Mouse (Mus musculus): ENCODE results near the gene Plrg1. TPM values are rescaled to one million over a fixed set of nuclear protein-coding genes. Genes with fewer than 3 reads are reported as not detected.

Gene Plrg1
- 90.8 and 94.0 TPM in 2 replicates for total RNA-seq (2014; rRNA removed)
- polyA plus RNA-seq (2015; fragmentation: Nextera tagmentation; extraction: Ambion mirVana), result 85.6 and 95.0 TPM in 2 replicates

DNA sequence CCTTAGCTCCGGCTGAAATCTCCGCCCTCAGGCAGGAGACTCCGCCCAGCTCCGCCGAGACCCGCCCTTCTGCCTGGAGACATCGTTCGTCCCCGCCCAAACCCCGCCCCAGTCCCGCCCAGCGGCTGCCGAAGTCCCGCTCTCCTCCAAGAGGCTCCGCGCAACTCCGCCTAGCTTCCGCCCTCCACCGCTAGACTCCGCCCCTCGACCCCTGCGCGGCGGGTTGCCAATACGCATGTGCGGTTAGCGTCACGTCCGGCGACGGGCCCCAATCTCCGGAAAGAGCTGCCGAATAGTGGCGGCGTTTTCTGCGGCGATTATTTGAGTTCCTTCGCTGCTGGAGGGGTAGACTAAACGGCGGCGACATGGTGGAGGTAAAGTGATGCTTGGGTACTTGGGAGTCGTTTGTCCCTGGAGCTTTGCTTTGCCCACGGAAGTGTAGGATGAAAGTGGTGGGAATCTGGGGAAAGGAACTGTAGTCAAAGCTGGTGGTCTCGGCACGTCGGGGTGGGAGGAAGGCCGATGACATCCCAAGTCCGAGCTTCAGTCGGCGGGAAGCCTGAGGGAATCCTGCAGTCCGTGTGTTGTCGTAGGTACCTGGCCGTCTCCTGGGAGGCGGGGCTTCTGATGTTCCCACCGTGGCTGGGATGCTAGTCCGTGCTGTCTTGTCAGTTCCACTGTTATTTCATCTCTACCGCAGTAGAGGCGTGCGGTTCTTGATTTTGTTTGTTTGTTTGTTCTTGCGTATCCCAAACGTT, at the start of gene Plrg1:
Plrg1 (plus strand) TSS at position 242 of the 758 bp plus-strand sequence.
- DNase-seq (peak; percentile 99), ATAC-seq (peak; percentile 99)
- no peaks in the 10 kb centered on the region for H3K9me3 ChIP-seq (ENCODE audit: low read length)
- H3K4me1 ChIP-seq (ENCODE audit: insufficient read depth), result peaks cover 8% of the 10 kb centered on the region
- H3K27me3 ChIP-seq (ENCODE audit: insufficient read depth, low read length), result no peaks in the 10 kb centered on the region
- H3K4me3 ChIP-seq (ENCODE audit: low read depth, low read length), result peak within 1 kb of the TSS; percentile 72
- H3K36me3 ChIP-seq (ENCODE audit: insufficient read depth), result peaks cover 25% of the 10 kb centered on the region
- 2% methylated on average over 61 of the region's 61 CpGs for WGBS
- peak within 1 kb of the TSS; percentile 77 for H3K4me2 ChIP-seq (ENCODE audit: low read depth)
- peak; percentile 50 for TF ChIP-seq CTCF (IDR thresholded peaks at IDR 0.05; ENCODE audit: low read depth)
- H3K27ac ChIP-seq (ENCODE audit: low read depth, low read length), result peak within 1 kb of the TSS; percentile 78
- peak within 1 kb of the TSS; percentile 74 for H3K9ac ChIP-seq

GRCm38 (mm10) chr3:83007557-83007956, 47.8 kb upstream of the Plrg1 start, which contains the start of gene Fgg:
Gene Fgg (plus strand): TSS chr3:83007724.
- H3K27ac ChIP-seq (ENCODE audit: low read depth, low read length), result no peak within 1 kb of the TSS
- 53% methylated on average over 7 of the region's 7 CpGs for WGBS
- no peak within 1 kb of the TSS for H3K9ac ChIP-seq
- ATAC-seq (no peak), DNase-seq (no peak)
- H3K27me3 ChIP-seq (ENCODE audit: insufficient read depth, low read length), result no peaks in the 10 kb centered on the region
- H3K9me3 ChIP-seq (ENCODE audit: low read length), result no peaks in the 10 kb centered on the region
- H3K4me2 ChIP-seq (ENCODE audit: low read depth), result no peak within 1 kb of the TSS
- TF ChIP-seq CTCF (IDR thresholded peaks at IDR 0.05; ENCODE audit: low read depth), result no peak
- H3K36me3 ChIP-seq (ENCODE audit: insufficient read depth), result no peaks in the 10 kb centered on the region
- no peak within 1 kb of the TSS for H3K4me3 ChIP-seq (ENCODE audit: low read depth, low read length)
- H3K4me1 ChIP-seq (ENCODE audit: insufficient read depth), result no peaks in the 10 kb centered on the region

DNA sequence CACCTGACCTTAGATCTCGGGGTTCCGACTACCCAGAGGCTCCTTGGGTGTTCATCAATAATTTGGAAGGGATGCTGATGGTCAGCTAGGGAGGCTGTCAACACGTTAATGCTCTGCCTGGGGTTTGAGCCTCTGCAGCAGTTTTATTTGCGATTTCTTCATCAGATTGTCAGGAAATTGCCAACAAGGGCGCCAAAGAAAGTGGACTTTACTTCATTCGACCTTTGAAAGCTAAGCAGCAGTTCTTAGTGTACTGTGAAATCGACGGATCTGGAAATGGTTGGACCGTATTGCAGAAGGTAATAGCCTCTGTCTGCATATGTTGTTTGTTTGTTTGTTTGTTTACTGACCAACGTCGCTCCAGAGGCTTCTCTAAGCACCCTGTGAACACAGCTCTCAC, 45.0 kb upstream of the Plrg1 start:
- H3K27me3 ChIP-seq (ENCODE audit: insufficient read depth, low read length), result no peaks in the 10 kb centered on the region
- ATAC-seq (no peak), DNase-seq (no peak)
- no peak for TF ChIP-seq CTCF (IDR thresholded peaks at IDR 0.05; ENCODE audit: low read depth)
- H3K4me1 ChIP-seq (ENCODE audit: insufficient read depth), result no peaks in the 10 kb centered on the region
- no peak overlapping the region for H3K4me3 ChIP-seq (ENCODE audit: low read depth, low read length)
- no peak overlapping the region for H3K4me2 ChIP-seq (ENCODE audit: low read depth)
- no peak overlapping the region for H3K9ac ChIP-seq
- no peaks in the 10 kb centered on the region for H3K36me3 ChIP-seq (ENCODE audit: insufficient read depth)
- no peaks in the 10 kb centered on the region for H3K9me3 ChIP-seq (ENCODE audit: low read length)
- WGBS, result 80% methylated on average over 11 of the region's 11 CpGs
- no peak overlapping the region for H3K27ac ChIP-seq (ENCODE audit: low read depth, low read length)

- no peaks in the 10 kb centered on the region for H3K4me1 ChIP-seq (ENCODE audit: insufficient read depth)
- no peak overlapping the region for H3K4me3 ChIP-seq (ENCODE audit: low read depth, low read length)
- no peak overlapping the region for H3K4me2 ChIP-seq (ENCODE audit: low read depth)
- no peak overlapping the region for H3K9ac ChIP-seq
- no peak overlapping the region for H3K27ac ChIP-seq (ENCODE audit: low read depth, low read length)
- no peak for ATAC-seq
- no peaks in the 10 kb centered on the region for H3K36me3 ChIP-seq (ENCODE audit: insufficient read depth)
- H3K9me3 ChIP-seq (ENCODE audit: low read length), result no peaks in the 10 kb centered on the region
- no peak for DNase-seq
- WGBS, result 94% methylated on average over 4 of the region's 4 CpGs
- no peaks in the 10 kb centered on the region for H3K27me3 ChIP-seq (ENCODE audit: insufficient read depth, low read length)
- no peak for TF ChIP-seq CTCF (IDR thresholded peaks at IDR 0.05; ENCODE audit: low read depth)
Observed at GRCm38 (mm10) chr3:83011136-83011535, 44.2 kb upstream of the Plrg1 start.

DNA sequence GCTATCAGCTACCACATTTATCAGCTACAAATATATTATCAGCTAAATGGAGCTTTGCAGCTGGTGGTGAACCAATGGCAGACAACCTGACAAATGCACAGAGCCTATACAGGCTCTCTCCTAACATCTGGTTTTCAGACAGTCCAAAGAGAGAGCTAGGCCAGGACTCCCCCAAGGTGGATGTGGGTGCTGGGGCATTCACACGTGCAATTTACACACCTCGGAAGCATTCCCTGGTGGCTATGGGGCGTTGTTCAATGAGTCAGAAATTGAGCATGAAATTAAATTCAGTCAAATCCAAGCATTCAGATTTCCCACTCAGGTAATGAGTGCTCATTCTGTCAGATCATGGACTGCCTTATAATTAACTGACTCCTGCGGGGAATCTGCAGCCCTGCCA, 43.8 kb upstream of the Plrg1 start:
- no peaks in the 10 kb centered on the region for H3K27me3 ChIP-seq (ENCODE audit: insufficient read depth, low read length)
- H3K36me3 ChIP-seq (ENCODE audit: insufficient read depth), result no peaks in the 10 kb centered on the region
- no peak overlapping the region for H3K4me2 ChIP-seq (ENCODE audit: low read depth)
- no peak overlapping the region for H3K4me3 ChIP-seq (ENCODE audit: low read depth, low read length)
- TF ChIP-seq CTCF (IDR thresholded peaks at IDR 0.05; ENCODE audit: low read depth), result no peak
- H3K27ac ChIP-seq (ENCODE audit: low read depth, low read length), result no peak overlapping the region
- no peak; the same call in 1 of the 2 replicates for ATAC-seq
- DNase-seq, result no peak
- H3K9ac ChIP-seq, result no peak overlapping the region
- no peaks in the 10 kb centered on the region for H3K9me3 ChIP-seq (ENCODE audit: low read length)
- H3K4me1 ChIP-seq (ENCODE audit: insufficient read depth), result no peaks in the 10 kb centered on the region
- WGBS, result 66% methylated on average over 4 of the region's 4 CpGs

- H3K27me3 ChIP-seq (ENCODE audit: insufficient read depth, low read length), result no peaks in the 10 kb centered on the region
- H3K9ac ChIP-seq, result no peak overlapping the region
- H3K36me3 ChIP-seq (ENCODE audit: insufficient read depth), result no peaks in the 10 kb centered on the region
- TF ChIP-seq CTCF (IDR thresholded peaks at IDR 0.05; ENCODE audit: low read depth), result no peak
- no peak overlapping the region for H3K27ac ChIP-seq (ENCODE audit: low read depth, low read length)
- no peaks in the 10 kb centered on the region for H3K9me3 ChIP-seq (ENCODE audit: low read length)
- 94% methylated on average over 19 of the region's 19 CpGs for WGBS
- no peak overlapping the region for H3K4me2 ChIP-seq (ENCODE audit: low read depth)
- H3K4me3 ChIP-seq (ENCODE audit: low read depth, low read length), result no peak overlapping the region
- H3K4me1 ChIP-seq (ENCODE audit: insufficient read depth), result no peaks in the 10 kb centered on the region
- no peak for ATAC-seq
- no peak for DNase-seq
Observed at GRCm38 (mm10) chr3:83012636-83013035, 42.7 kb upstream of the Plrg1 start.

- 89% methylated on average over 10 of the region's 10 CpGs for WGBS
- no peak for DNase-seq
- TF ChIP-seq CTCF (IDR thresholded peaks at IDR 0.05; ENCODE audit: low read depth), result no peak
- Histone ChIP-seq H3K4me1 (ENCODE audit: insufficient read depth) (no peaks in the 10 kb centered on the region), H3K9ac (no peak overlapping the region), H3K9me3 (ENCODE audit: low read length) (no peaks in the 10 kb centered on the region), H3K36me3 (ENCODE audit: insufficient read depth) (no peaks in the 10 kb centered on the region), H3K27ac (ENCODE audit: low read depth, low read length) (no peak overlapping the region), H3K4me3 (ENCODE audit: low read depth, low read length) (no peak overlapping the region), H3K4me2 (ENCODE audit: low read depth) (no peak overlapping the region), H3K27me3 (ENCODE audit: insufficient read depth, low read length) (no peaks in the 10 kb centered on the region)
- no peak for ATAC-seq
Observed at GRCm38 (mm10) chr3:83013951-83014350, 41.4 kb upstream of the Plrg1 start.
